Mouse (Mus musculus) liver, embryonic 16.5 days (tissue): ENCODE results near the gene Tent4a. TPM values are rescaled to one million over a fixed set of nuclear protein-coding genes. Genes with fewer than 3 reads are reported as not detected.

ENCODE experiments used
- ATAC-seq: fragments of 200-750 bp; cut with Nextera tagmentation; 2 replicates; pipeline ENCODE4 v1.8.0; 2017; ENCODE audit warnings: low read depth, mild to moderate bottlenecking, moderate number of reproducible peaks, moderate library complexity
- H3K27ac ChIP-seq: fragments of 300-500 bp; sonication (generic); 2 replicates; pipeline ENCODE4 v1.5.1; 2014; ENCODE audit warnings: mild to moderate bottlenecking, low read length
- H3K27me3 ChIP-seq: fragments of 300-500 bp; sonication (generic); 2 replicates; pipeline ENCODE4 v1.6.1; 2014; ENCODE audit warnings: low read depth, low read length, mixed read lengths; ENCODE audit not compliant: control insufficient read depth, insufficient read depth
- H3K36me3 ChIP-seq: fragments of 300-500 bp; sonication (generic); 2 replicates; pipeline ENCODE4 v1.6.1; 2014; ENCODE audit warnings: mild to moderate bottlenecking; ENCODE audit not compliant: control insufficient read depth, insufficient read depth
- H3K4me1 ChIP-seq: fragments of 300-500 bp; sonication (generic); 2 replicates; pipeline ENCODE4 v1.6.1; 2014; ENCODE audit warnings: low read depth, low read length, mixed read lengths; ENCODE audit not compliant: control insufficient read depth
- H3K4me2 ChIP-seq: fragments of 300-500 bp; sonication (generic); 2 replicates; pipeline ENCODE4 v1.6.1; 2014; ENCODE audit warnings: low read depth, low read length, mixed read lengths
- H3K4me3 ChIP-seq: fragments of 300-500 bp; sonication (generic); 2 replicates; pipeline ENCODE4 v1.5.1; 2014; ENCODE audit warnings: low read depth, mild to moderate bottlenecking, low read length
- H3K9ac ChIP-seq: fragments of 300-500 bp; sonication (generic); 2 replicates; pipeline ENCODE4 v1.6.1; 2014; ENCODE audit warnings: low read depth, low read length
- H3K9me3 ChIP-seq: fragments of 300-500 bp; sonication (generic); replicated peaks from 2 replicates; pipeline ENCODE4 v1.6.1; 2016; ENCODE audit warnings: low read length; ENCODE audit not compliant: control insufficient read depth
- WGBS: fragments of 180-500 bp; shearing (Covaris S2); extraction: QIAGEN DNeasy Blood & Tissue Kit; methylation state at CpG from one replicate; pipeline ENCODE4 v1.1.7; 2014; ENCODE audit not compliant: insufficient replicate concordance; 5-methylcytosine and 5-hydroxymethylcytosine counted together
- polyA plus RNA-seq: library from polyadenylated mRNA; unstranded; fragments of >200 nt; fragmentation: Nextera tagmentation; extraction: Ambion mirVana; gene quantifications from 2 replicates; pipeline ENCODE4 v1.2.1, GENCODE M21; 2015

Gene Tent4a
- polyA plus RNA-seq, 1 experiment from 2014 or later, result 1.5 TPM

GRCm38 (mm10) chr13:69515091-69515490 is 19.3 kb downstream of the Tent4a start:
- ATAC-seq, result no peak
- Histone ChIP-seq H3K4me1 (no peaks in the 10 kb centered on the region; the same call in 1 of the 2 replicates), H3K27me3 (no peaks in the 10 kb centered on the region), H3K4me2 (no peak overlapping the region), H3K36me3 (peaks cover 3% of the 10 kb centered on the region; the same call in 1 of the 2 replicates), H3K9ac (no peak overlapping the region), H3K4me3 (no peak overlapping the region), H3K27ac (no peak overlapping the region), H3K9me3 (no peaks in the 10 kb centered on the region)
- 83% methylated on average over 3 of the region's 3 CpGs for WGBS

- no peak for ATAC-seq
- H3K4me2 ChIP-seq, result no peak overlapping the region
- WGBS, result 52% methylated on average over 9 of the region's 9 CpGs
- H3K4me3 ChIP-seq, result no peak overlapping the region
- no peak overlapping the region for H3K27ac ChIP-seq
- peaks cover 15% of the 10 kb centered on the region for H3K36me3 ChIP-seq
- H3K4me1 ChIP-seq, result peaks cover 12% of the 10 kb centered on the region; the same call in 1 of the 2 replicates
- no peaks in the 10 kb centered on the region for H3K9me3 ChIP-seq
- no peak overlapping the region for H3K9ac ChIP-seq
- H3K27me3 ChIP-seq, result no peaks in the 10 kb centered on the region
These were observed 24.8 kb downstream of the Tent4a start for GRCm38 (mm10) chr13:69509391-69510244.

DNA sequence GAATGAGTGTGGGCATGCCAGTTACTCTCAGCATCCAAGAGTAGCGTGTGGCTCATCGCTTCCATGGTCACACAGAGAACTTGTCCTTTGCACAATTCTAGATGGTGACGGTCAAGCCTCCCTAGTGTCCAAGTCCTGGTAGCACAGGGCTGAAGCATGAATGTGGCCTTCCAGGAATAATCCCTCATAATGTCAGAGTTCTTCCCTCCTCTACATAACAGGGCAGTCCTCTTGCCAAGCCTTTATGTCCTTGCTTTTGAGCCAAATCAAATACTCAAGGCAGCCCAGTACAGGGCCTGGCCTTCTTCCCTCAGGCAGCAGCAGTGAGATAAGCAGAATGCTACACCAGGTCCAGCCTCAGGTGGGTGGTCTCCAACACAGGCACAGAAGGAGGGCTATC is 26.8 kb downstream of the Tent4a start:
- peaks cover 22% of the 10 kb centered on the region for H3K4me1 ChIP-seq
- no peak for ATAC-seq
- no peaks in the 10 kb centered on the region for H3K9me3 ChIP-seq
- H3K27me3 ChIP-seq, result no peaks in the 10 kb centered on the region
- H3K4me3 ChIP-seq, result no peak overlapping the region
- peaks cover 27% of the 10 kb centered on the region for H3K36me3 ChIP-seq
- 89% methylated on average over 3 of the region's 3 CpGs for WGBS
- H3K9ac ChIP-seq, result no peak overlapping the region
- H3K4me2 ChIP-seq, result no peak overlapping the region
- no peak overlapping the region for H3K27ac ChIP-seq

DNA sequence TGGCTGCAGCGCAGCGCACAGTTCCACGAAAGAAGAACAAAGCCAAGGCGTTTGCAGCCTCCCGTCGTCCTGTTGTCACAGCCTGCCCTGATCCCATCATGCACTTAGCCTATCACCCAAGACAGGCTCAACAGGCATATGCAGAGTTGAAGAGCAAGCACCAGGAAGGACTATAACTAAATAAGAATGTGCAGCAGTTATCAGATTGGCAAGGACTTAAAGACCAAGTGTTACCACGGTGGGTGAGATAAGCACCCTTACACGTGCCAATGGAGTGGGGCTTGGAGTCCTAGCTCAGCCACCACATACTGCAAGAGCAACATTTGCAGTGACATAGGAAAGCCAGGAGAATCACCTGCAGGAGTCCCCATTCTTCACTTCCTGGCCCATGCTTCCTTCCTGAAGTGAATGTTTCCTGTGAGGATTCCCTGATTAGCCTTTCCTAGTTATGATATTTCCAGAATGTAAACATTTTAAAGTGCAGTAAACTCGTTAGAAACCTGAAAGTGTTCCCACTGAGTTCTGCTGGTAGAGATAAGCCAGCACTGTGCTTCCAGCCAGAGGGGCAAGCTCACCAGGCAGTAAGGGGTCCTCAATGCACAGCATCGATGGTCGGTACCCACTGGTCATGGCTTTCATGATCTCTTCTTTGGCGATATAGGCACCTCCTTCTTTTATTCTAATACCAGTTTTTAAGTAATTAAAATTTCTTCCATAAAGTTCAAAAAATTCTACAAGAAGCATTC is 27.9 kb downstream of the Tent4a start:
- Histone ChIP-seq H3K36me3 (peaks cover 33% of the 10 kb centered on the region), H3K4me3 (no peak overlapping the region), H3K9ac (no peak overlapping the region), H3K27me3 (no peaks in the 10 kb centered on the region), H3K9me3 (no peaks in the 10 kb centered on the region), H3K4me2 (no peak overlapping the region), H3K27ac (peak overlapping the region; percentile 41; the same call in 1 of the 2 replicates), H3K4me1 (peaks cover 30% of the 10 kb centered on the region)
- 34% methylated on average over 12 of the region's 12 CpGs for WGBS
- peak; percentile 81 for ATAC-seq

DNA sequence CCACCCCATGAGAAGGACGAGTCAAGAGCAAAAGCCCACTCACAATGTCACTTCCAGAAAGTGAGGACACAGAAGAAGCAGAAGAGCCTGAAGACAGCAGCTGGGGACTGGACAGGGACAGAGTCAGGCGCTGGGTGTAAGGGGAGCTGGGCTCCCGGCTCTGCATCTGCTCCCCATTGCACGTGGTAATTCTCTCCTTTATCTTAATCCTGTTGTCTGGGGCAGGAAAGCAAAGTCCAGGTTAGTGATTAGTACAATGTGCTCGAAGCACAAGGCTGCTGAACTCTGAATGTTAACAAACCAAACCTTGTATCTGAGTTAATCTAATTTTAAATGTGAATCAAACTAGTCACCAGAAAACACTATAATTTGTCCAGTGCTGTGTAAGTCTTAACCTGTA is 31.6 kb downstream of the Tent4a start:
- no peak overlapping the region for H3K4me3 ChIP-seq
- ATAC-seq, result no peak
- H3K4me1 ChIP-seq, result peaks cover 28% of the 10 kb centered on the region
- H3K27ac ChIP-seq, result no peak overlapping the region
- H3K9me3 ChIP-seq, result no peaks in the 10 kb centered on the region
- no peaks in the 10 kb centered on the region for H3K27me3 ChIP-seq
- 34% methylated on average over 5 of the region's 5 CpGs for WGBS
- H3K36me3 ChIP-seq, result peaks cover 57% of the 10 kb centered on the region
- H3K4me2 ChIP-seq, result peak overlapping the region; percentile 29; the same call in 1 of the 2 replicates
- no peak overlapping the region for H3K9ac ChIP-seq

DNA sequence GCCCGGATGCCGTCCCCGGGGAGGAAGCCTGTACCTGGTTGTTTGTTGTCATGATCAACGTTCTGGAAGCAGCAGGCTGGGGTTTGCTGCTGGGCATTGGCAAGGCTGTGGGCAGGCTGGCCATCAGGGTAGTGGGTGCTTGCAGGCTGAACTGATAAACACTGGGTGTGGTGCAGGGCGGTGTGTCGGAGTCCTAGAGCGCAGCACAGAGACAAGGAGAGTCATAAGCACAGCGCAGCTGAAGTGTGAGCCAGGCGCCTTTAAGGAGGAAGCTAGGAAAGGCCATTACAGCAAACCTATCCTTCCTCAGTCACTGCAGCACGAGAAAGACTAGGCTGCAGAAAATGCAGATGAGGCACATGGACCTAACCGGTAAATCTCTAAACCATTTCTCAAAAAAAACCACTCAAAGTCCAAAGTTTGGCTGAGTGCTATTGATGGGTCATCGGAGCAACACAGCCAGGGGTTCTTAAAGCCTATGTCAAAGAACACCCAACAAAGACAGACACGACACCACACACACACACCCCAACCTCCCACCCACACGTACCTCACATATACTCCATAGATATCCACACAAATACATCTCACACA is 32.2 kb downstream of the Tent4a start:
- Histone ChIP-seq H3K4me3 (no peak overlapping the region), H3K36me3 (peaks cover 58% of the 10 kb centered on the region), H3K27me3 (no peaks in the 10 kb centered on the region), H3K9me3 (no peaks in the 10 kb centered on the region), H3K4me2 (peak overlapping the region; percentile 29), H3K4me1 (peaks cover 28% of the 10 kb centered on the region), H3K9ac (no peak overlapping the region), H3K27ac (no peak overlapping the region)
- 57% methylated on average over 14 of the region's 14 CpGs for WGBS
- ATAC-seq, result peak; percentile 74

DNA sequence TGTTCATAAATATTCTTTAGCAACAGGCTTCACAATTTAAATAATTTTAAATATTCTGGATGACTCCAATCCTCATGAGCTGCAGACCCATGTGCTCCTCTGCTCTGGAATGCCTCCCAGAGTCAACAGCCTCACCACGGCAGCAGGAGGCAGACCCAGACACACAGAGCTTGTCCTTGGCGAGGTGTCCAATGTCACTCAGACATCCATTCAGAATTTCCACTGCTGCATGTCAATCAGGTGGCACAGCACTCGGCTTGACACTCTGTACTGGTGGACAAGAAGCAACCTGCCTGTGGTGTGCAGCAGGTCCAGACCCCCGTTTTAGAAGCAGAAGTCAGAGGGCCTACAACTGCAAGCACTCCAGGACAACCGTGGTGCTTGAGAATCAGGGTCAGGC is 36.1 kb downstream of the Tent4a start:
- no peak for ATAC-seq
- peaks cover 43% of the 10 kb centered on the region for H3K36me3 ChIP-seq
- WGBS, result 79% methylated on average over 5 of the region's 5 CpGs
- peaks cover 12% of the 10 kb centered on the region for H3K4me1 ChIP-seq
- H3K27me3 ChIP-seq, result no peaks in the 10 kb centered on the region
- H3K4me2 ChIP-seq, result no peak overlapping the region
- no peak overlapping the region for H3K4me3 ChIP-seq
- no peak overlapping the region for H3K27ac ChIP-seq
- H3K9ac ChIP-seq, result no peak overlapping the region
- H3K9me3 ChIP-seq, result no peaks in the 10 kb centered on the region

DNA sequence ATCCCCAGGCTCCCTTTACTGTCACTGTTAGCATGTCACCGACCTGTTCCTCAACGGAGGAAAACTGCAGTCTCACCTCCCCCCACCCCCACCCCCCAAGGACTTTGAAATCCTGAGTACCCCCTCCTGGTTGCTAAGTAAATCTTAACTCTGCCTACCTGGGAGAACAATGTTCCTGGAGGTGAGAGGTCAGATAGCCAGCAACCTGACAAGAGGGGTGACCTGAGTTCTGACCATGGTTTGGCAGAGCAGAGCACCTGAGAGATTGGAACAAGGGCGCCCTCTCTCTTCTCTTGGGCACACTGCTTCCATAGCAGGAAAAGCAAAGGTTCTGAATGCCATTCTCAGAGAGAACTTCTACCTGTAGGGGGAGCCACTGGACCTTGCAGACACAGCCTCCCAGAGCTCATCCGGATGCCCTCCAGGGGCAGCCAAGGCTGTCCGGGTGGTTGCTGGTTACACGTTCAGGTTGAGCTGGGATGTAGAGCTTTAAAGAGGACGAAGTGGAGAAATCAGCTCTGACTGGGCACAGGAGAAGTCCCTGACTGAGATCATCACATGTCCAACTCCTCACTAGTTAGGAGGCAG is 41.4 kb downstream of the Tent4a start:
- 19% methylated on average over 7 of the region's 7 CpGs for WGBS
- Histone ChIP-seq H3K4me3 (no peak overlapping the region), H3K4me2 (no peak overlapping the region), H3K27ac (no peak overlapping the region), H3K36me3 (peaks cover 6% of the 10 kb centered on the region), H3K9me3 (no peaks in the 10 kb centered on the region), H3K4me1 (no peaks in the 10 kb centered on the region), H3K9ac (no peak overlapping the region), H3K27me3 (peaks cover 13% of the 10 kb centered on the region)
- ATAC-seq, result peak; percentile 61
